8 mouse cellular contexts compared by ENCODE assay signal in genomic region chr2:165879403-165880178, GRCm38 (mm10). TPM values are rescaled to one million over a fixed set of nuclear protein-coding genes. Genes with fewer than 3 reads are reported as not detected.
DNase-seq lines count a peak whose midpoint lies in the region; ATAC-seq and TF ChIP-seq lines count a peak whose summit lies in the region.

No protein-coding gene starts in this region.

- H3K9me3 ChIP-seq in kidney, embryonic 16.5 days (ENCODE audit: low read length) = no peaks in the 10 kb centered on the region
- no peaks in the 10 kb centered on the region for H3K9me3 ChIP-seq in forebrain, embryonic 15.5 days
- H3K9me3 ChIP-seq in liver, embryonic 13.5 days (replicated peaks) = no peaks in the 10 kb centered on the region

- H3K4me1 ChIP-seq in kidney, embryonic 16.5 days (ENCODE audit: insufficient read depth, low read length) = peaks cover 97% of the 10 kb centered on the region
- peaks cover 60% of the 10 kb centered on the region for H3K4me1 ChIP-seq in cerebellum, adult 2 months (ENCODE audit: control insufficient read depth, insufficient read depth, low read length)
- peaks cover 97% of the 10 kb centered on the region for H3K4me1 ChIP-seq in forebrain, embryonic 15.5 days
- H3K4me1 ChIP-seq in liver, embryonic 13.5 days (replicated peaks) = peaks cover 96% of the 10 kb centered on the region

- no peaks in the 10 kb centered on the region for H3K27me3 ChIP-seq in kidney, embryonic 16.5 days (ENCODE audit: insufficient read depth, low read length)
- H3K27me3 ChIP-seq in cerebellum, adult 2 months (ENCODE audit: control insufficient read depth, insufficient read depth, low read length) = no peaks in the 10 kb centered on the region
- no peaks in the 10 kb centered on the region for H3K27me3 ChIP-seq in forebrain, embryonic 15.5 days
- H3K27me3 ChIP-seq in liver, embryonic 13.5 days = no peaks in the 10 kb centered on the region

- H3K36me3 ChIP-seq in kidney, embryonic 16.5 days (ENCODE audit: insufficient read depth, low read length) = no peaks in the 10 kb centered on the region; the same call in 1 of the 2 replicates
- H3K36me3 ChIP-seq in forebrain, embryonic 15.5 days = no peaks in the 10 kb centered on the region
- peaks cover 72% of the 10 kb centered on the region for H3K36me3 ChIP-seq in liver, embryonic 13.5 days

- H3K9ac ChIP-seq in kidney, embryonic 16.5 days (replicated peaks; ENCODE audit: low read length) = peak overlapping the region; percentile 71
- peak overlapping the region; percentile 48 for H3K9ac ChIP-seq in forebrain, embryonic 15.5 days (replicated peaks)
- peak overlapping the region; percentile 61 for H3K9ac ChIP-seq in liver, embryonic 13.5 days

- no peak for TF ChIP-seq CTCF in cerebellum, adult 2 months (IDR thresholded peaks at IDR 0.05; ENCODE audit: borderline replicate concordance, insufficient read depth, low read depth, low read length)

- peak overlapping the region; percentile 80 for H3K4me2 ChIP-seq in kidney, embryonic 16.5 days (replicated peaks; ENCODE audit: low read depth, low read length)
- H3K4me2 ChIP-seq in forebrain, embryonic 15.5 days (replicated peaks) = peak overlapping the region; percentile 67
- H3K4me2 ChIP-seq in liver, embryonic 13.5 days = peak overlapping the region; percentile 95

- ATAC-seq in kidney, embryonic 16.5 days (ENCODE audit: low FRiP score, low TSS enrichment) = no peak
- ATAC-seq in forebrain, embryonic 15.5 days (replicated peaks) = no peak
- no peak for ATAC-seq in liver, embryonic 13.5 days (ENCODE audit: low read depth)

- TF ChIP-seq POLR2A in cerebellum, adult 2 months (IDR thresholded peaks at IDR 0.05; ENCODE audit: borderline replicate concordance, insufficient read depth, low read length) = peak; percentile 46; the same call in 1 of the 2 replicates

- peak overlapping the region; percentile 16; the same call in 1 of the 2 replicates for H3K4me3 ChIP-seq in kidney, embryonic 16.5 days (ENCODE audit: low read length)
- peak overlapping the region; percentile 61 for H3K4me3 ChIP-seq in cerebellum, adult 2 months (replicated peaks; ENCODE audit: insufficient read depth, low read depth, low read length)
- H3K4me3 ChIP-seq in forebrain, embryonic 15.5 days = peak overlapping the region; percentile 37
- H3K4me3 ChIP-seq in liver, embryonic 13.5 days (replicated peaks) = no peak overlapping the region

- 8% methylated on average over 16 of the region's 16 CpGs for WGBS in kidney, embryonic 16.5 days
- 3% methylated on average over 16 of the region's 16 CpGs for WGBS in cerebellum, adult 2 months
- 2% methylated on average over 16 of the region's 16 CpGs for WGBS in forebrain, embryonic 15.5 days
- WGBS in liver, embryonic 13.5 days (ENCODE audit: insufficient replicate concordance) = 55% methylated on average over 16 of the region's 16 CpGs

- H3K27ac ChIP-seq in kidney, embryonic 16.5 days (ENCODE audit: low read length) = peak overlapping the region; percentile 100
- H3K27ac ChIP-seq in cerebellum, adult 2 months (ENCODE audit: insufficient read depth, low read length) = peak overlapping the region; percentile 99
- peak overlapping the region; percentile 100 for H3K27ac ChIP-seq in forebrain, embryonic 15.5 days (replicated peaks)
- H3K27ac ChIP-seq in liver, embryonic 13.5 days = peak overlapping the region; percentile 100

- DNase-seq in kidney, adult 18-20 months = no peak
- peak; percentile 67 to 76 for DNase-seq in cerebellum, adult 2 months
- DNase-seq in liver, embryonic 13.5 days = no peak
- DNase-seq in thymus, postnatal 14 days = no peak
- DNase-seq in urinary bladder, postnatal 25 days (ENCODE audit: low spot score) = no peak
- no peak for DNase-seq in B cell, adult 2 months

RNA-seq across cellular contexts. Expression of gene Zmynd8, which starts 19.2 kb away (rescaled TPM):
- 58.2 and 69.4 TPM in 2 replicates for polyA plus RNA-seq in kidney, embryonic 16.5 days (2015; fragmentation: Nextera tagmentation; extraction: Ambion mirVana)
- 85.5 and 86.6 TPM in 2 replicates for polyA plus RNA-seq in cerebellum, adult 2 months (2012; rRNA removed)
- polyA plus RNA-seq in forebrain, embryonic 15.5 days (2015; fragmentation: Nextera tagmentation; extraction: Ambion mirVana) = 81.0 and 85.9 TPM in 2 replicates
- 26.5 and 28.3 TPM in 2 replicates for polyA plus RNA-seq in liver, embryonic 13.5 days (2015; fragmentation: Nextera tagmentation; extraction: Ambion mirVana)

Comparison
In these comparisons a context has a peak if more than half of its experiments do, and no peak if none do; other contexts are left out.
1. DNase-seq: peak in cerebellum, adult 2 months (2 of 2); none in kidney, adult 18-20 months (single experiment), liver, embryonic 13.5 days (single experiment), thymus, postnatal 14 days (single experiment), urinary bladder, postnatal 25 days (single experiment) and B cell, adult 2 months (0 of 2).
2. Peak in every context shown above with its lines, with median percentiles within 50 percentile points of each other: H3K27ac ChIP-seq, H3K4me2 ChIP-seq and H3K9ac ChIP-seq.